Comparison of ENCODE assay signal across 7 mouse cellular contexts in the genomic region with DNA sequence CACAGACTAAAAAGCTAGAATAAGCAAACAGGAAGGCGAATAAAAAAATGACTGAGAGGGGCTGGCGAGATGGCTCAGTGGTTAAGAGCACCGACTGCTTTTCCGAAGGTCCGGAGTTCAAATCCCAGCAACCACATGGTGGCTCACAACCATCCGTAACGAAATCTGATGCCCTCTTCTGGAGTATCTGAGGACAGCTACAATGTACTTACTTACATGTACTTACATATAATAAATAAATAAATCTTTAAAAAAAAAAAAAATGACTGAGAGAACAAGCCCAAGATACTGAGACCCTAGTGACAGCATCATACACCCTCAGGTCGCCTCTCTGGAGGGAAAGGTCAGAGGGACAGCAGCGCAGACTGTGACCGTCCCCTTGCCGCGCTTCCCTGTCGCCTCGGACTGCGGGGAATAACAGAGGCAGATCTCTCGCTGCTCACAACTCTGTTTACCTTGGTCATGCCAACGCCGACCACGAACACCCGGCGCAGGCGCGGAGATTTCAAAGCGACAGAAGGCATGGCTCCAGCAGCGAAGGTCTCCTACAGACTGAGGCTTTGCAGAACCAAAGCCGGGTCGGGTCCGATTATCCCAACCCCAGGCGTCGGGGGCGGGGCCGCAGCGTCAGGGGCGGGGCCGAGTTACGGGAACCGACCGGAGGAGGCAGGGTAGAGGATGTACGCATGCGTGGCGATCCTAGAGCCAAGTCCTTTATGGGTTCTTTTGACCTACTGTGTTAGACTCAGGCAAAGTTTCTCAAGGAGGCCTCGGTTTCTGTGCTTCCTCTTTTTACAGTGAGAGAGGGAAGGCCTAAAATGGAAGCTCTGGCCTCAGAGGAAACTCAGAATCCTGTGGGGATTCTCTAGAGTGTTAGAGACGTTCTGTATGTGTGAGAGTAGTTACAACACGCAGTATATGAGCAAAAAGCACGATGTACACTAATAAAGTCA. TPM values are rescaled to one million over a fixed set of nuclear protein-coding genes. Genes with fewer than 3 reads are reported as not detected.
A peak's percentile ranks its signal among the peaks of the same experiment; 100 is the strongest.
DNase-seq lines count a peak whose midpoint lies in the region; ATAC-seq lines count a peak whose summit lies in the region.

No protein-coding gene starts in this region.

- H3K4me2 ChIP-seq in limb, embryonic 11.5 days (ENCODE audit: low read depth, severe bottlenecking) = peak overlapping the region; percentile 45
- H3K4me2 ChIP-seq in midbrain, embryonic 14.5 days (ENCODE audit: low read length) = peak overlapping the region; percentile 59

- H3K9ac ChIP-seq in limb, embryonic 11.5 days (ENCODE audit: low read length) = peak overlapping the region; percentile 41
- peak overlapping the region; percentile 54 for H3K9ac ChIP-seq in midbrain, embryonic 14.5 days (replicated peaks; ENCODE audit: low read length)

- DNase-seq in adrenal gland, postnatal 10 days = peak; percentile 98
- DNase-seq in embryonic facial prominence, embryonic 10.5 days (ENCODE audit: low spot score) = peak; percentile 94
- DNase-seq in heart, adult 11 months = peak; percentile 100
- peak; percentile 90 for DNase-seq in kidney, adult 18-20 months
- DNase-seq in limb, embryonic 11.5 days (ENCODE audit: low spot score) = peak; percentile 96
- DNase-seq in midbrain, embryonic 14.5 days = peak; percentile 93
- peak; percentile 87 to 95 for DNase-seq in spleen, adult 18-20 months

- no peaks in the 10 kb centered on the region for H3K9me3 ChIP-seq in embryonic facial prominence, embryonic 10.5 days
- no peaks in the 10 kb centered on the region for H3K9me3 ChIP-seq in limb, embryonic 11.5 days (ENCODE audit: control insufficient read depth, low read length)
- no peaks in the 10 kb centered on the region for H3K9me3 ChIP-seq in midbrain, embryonic 14.5 days (ENCODE audit: control insufficient read depth, low read length)

- H3K36me3 ChIP-seq in embryonic facial prominence, embryonic 10.5 days (replicated peaks) = no peaks in the 10 kb centered on the region
- H3K36me3 ChIP-seq in limb, embryonic 11.5 days (ENCODE audit: control insufficient read depth, insufficient read depth, low read length) = no peaks in the 10 kb centered on the region
- H3K36me3 ChIP-seq in midbrain, embryonic 14.5 days (ENCODE audit: control insufficient read depth, insufficient read depth, low read length) = no peaks in the 10 kb centered on the region

- peak; percentile 86 for ATAC-seq in limb, embryonic 11.5 days (ENCODE audit: insufficient number of reproducible peaks, low FRiP score, low TSS enrichment, low read depth)
- peak; percentile 85 for ATAC-seq in midbrain, embryonic 14.5 days (ENCODE audit: low FRiP score, low TSS enrichment)

- H3K27ac ChIP-seq in embryonic facial prominence, embryonic 10.5 days (replicated peaks) = peak overlapping the region; percentile 84
- H3K27ac ChIP-seq in limb, embryonic 11.5 days (replicated peaks; ENCODE audit: low read depth, low read length) = no peak overlapping the region
- H3K27ac ChIP-seq in midbrain, embryonic 14.5 days (replicated peaks; ENCODE audit: low read depth, low read length) = peak overlapping the region; percentile 67

- no peaks in the 10 kb centered on the region for H3K4me1 ChIP-seq in embryonic facial prominence, embryonic 10.5 days
- no peaks in the 10 kb centered on the region for H3K4me1 ChIP-seq in limb, embryonic 11.5 days (ENCODE audit: control insufficient read depth, insufficient read depth, low read length)
- no peaks in the 10 kb centered on the region for H3K4me1 ChIP-seq in midbrain, embryonic 14.5 days (ENCODE audit: control insufficient read depth, insufficient read depth, low read length)

- WGBS in embryonic facial prominence, embryonic 10.5 days = 14% methylated on average over 45 of the region's 45 CpGs
- 12% methylated on average over 43 of the region's 45 CpGs for WGBS in limb, embryonic 11.5 days
- 13% methylated on average over 43 of the region's 45 CpGs for WGBS in midbrain, embryonic 14.5 days

- H3K4me3 ChIP-seq in embryonic facial prominence, embryonic 10.5 days = peak overlapping the region; percentile 73
- H3K4me3 ChIP-seq in limb, embryonic 11.5 days (ENCODE audit: low read depth, low read length) = peak overlapping the region; percentile 57
- H3K4me3 ChIP-seq in midbrain, embryonic 14.5 days (replicated peaks; ENCODE audit: low read depth, low read length) = peak overlapping the region; percentile 54

- H3K27me3 ChIP-seq in embryonic facial prominence, embryonic 10.5 days (replicated peaks; ENCODE audit: low read depth, poor library complexity, severe bottlenecking) = no peaks in the 10 kb centered on the region
- H3K27me3 ChIP-seq in limb, embryonic 11.5 days (ENCODE audit: control insufficient read depth, insufficient read depth, low read length) = no peaks in the 10 kb centered on the region
- no peaks in the 10 kb centered on the region for H3K27me3 ChIP-seq in midbrain, embryonic 14.5 days (ENCODE audit: control insufficient read depth, insufficient read depth, low read length)

RNA-seq across cellular contexts. Expression of a gene that starts 22.0 kb away (rescaled TPM):
- 1 to 10 TPM; 7.0 to 7.4 TPM for total RNA-seq in adrenal gland, postnatal 10 days (2021)
- 0.05 and 0.38 TPM in 2 replicates for polyA plus RNA-seq in embryonic facial prominence, embryonic 10.5 days (2016; fragmentation: Nextera tagmentation; extraction: Ambion mirVana)
- polyA plus RNA-seq in limb, embryonic 11.5 days (2014; fragmentation: Nextera tagmentation; extraction: Ambion mirVana) = 0.35 and 1.0 TPM in 2 replicates
- polyA plus RNA-seq in midbrain, embryonic 14.5 days (2014; fragmentation: Nextera tagmentation; extraction: Ambion mirVana) = 0.12 TPM in 1 of 2 replicates, not detected in the other

RNA-seq across cellular contexts. Expression of a gene that starts 26.6 kb away (rescaled TPM):
- 100 to 1,000 TPM; 444 to 569 TPM for total RNA-seq in adrenal gland, postnatal 10 days (2021)
- 159 and 163 TPM in 2 replicates for polyA plus RNA-seq in embryonic facial prominence, embryonic 10.5 days (2016; fragmentation: Nextera tagmentation; extraction: Ambion mirVana)
- 147 and 161 TPM in 2 replicates for polyA plus RNA-seq in limb, embryonic 11.5 days (2014; fragmentation: Nextera tagmentation; extraction: Ambion mirVana)
- 210 and 212 TPM in 2 replicates for polyA plus RNA-seq in midbrain, embryonic 14.5 days (2014; fragmentation: Nextera tagmentation; extraction: Ambion mirVana)

RNA-seq across cellular contexts. Expression of a gene that starts 47.0 kb away (rescaled TPM):
- total RNA-seq in adrenal gland, postnatal 10 days (2021) = 10 to 100 TPM; 29.1 to 33.8 TPM
- 27.2 and 27.6 TPM in 2 replicates for polyA plus RNA-seq in embryonic facial prominence, embryonic 10.5 days (2016; fragmentation: Nextera tagmentation; extraction: Ambion mirVana)
- 36.7 and 38.3 TPM in 2 replicates for polyA plus RNA-seq in limb, embryonic 11.5 days (2014; fragmentation: Nextera tagmentation; extraction: Ambion mirVana)
- 6.3 and 7.6 TPM in 2 replicates for polyA plus RNA-seq in midbrain, embryonic 14.5 days (2014; fragmentation: Nextera tagmentation; extraction: Ambion mirVana)
